Mouse (Mus musculus) erythroid progenitor cell, adult 5-6 weeks (primary cell): ENCODE measurements at regions not wholly inside any gene's neighbourhood (a gene's known extent, or its start where the extent isn't known, plus 50 kb on each side); places are given as distances from the start of the nearest gene placed in this dataset.

Experiments used
- ATAC-seq: replicated peaks from 2 replicates; pipeline ENCODE4 v1.8.0; 2016; ENCODE audit warnings: moderate number of reproducible peaks, mild to moderate bottlenecking, moderate TSS enrichment, inconsistent platforms; ENCODE audit not compliant: poor library complexity, low FRiP score, severe bottlenecking

DNA sequence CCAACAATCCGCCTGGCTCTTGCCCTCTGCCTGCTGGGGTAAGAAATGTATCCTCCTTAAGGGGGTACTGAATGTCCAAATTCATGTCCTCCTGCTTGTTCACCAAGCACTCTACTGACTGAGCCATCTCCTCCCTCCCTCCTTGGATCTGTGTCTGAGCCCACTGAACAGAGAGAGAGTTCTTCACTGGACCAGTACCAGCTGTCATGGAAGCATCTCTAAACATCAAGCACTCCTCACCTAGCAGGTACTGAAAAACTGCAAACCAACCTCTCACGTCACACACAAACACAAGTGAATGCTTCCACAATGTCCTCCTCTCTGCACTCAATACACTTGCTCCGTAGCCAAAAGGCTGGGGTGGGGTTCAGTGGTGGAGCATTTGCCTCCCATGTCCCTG, 159.4 kb upstream of the Smim15 start:
- no peak for ATAC-seq

DNA sequence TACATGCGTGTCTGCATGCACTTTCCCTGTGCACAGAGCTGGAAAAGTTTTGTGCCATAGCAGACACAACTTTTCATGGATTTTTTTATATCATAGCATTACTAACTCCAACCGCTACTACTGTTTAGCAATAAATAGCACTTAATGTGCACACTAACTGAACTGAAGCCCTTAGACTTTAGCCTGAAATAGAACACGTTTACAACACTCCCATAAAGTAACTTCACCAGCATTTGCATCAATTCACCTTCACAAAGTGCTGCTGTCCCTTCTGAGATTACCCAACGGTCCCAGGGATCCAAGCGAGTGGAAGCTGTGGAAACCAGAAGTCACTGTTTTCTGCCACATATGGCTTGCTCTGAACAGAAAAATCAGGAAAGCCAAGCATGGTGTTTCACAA, 161.9 kb upstream of the Smim15 start:
- ATAC-seq, result no peak

DNA sequence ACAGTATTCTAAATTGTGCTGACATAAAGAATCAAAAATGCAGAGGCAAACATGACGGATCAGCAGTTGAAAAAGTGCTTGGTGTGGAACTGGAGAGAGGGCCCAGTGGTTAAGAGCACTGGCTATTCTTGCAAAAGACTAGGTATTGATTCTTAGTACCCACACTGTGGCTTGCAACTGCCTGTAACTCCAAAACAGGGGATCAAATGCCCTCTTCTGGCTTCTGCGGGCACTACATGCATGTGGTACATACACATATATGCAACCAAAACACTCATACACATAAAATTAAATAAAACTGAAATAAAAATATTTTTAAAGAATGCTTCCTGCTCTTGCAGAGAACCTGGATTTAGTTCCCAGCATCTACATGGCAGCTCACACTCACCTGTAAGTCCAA, 163.7 kb upstream of the Smim15 start:
- no peak for ATAC-seq

DNA sequence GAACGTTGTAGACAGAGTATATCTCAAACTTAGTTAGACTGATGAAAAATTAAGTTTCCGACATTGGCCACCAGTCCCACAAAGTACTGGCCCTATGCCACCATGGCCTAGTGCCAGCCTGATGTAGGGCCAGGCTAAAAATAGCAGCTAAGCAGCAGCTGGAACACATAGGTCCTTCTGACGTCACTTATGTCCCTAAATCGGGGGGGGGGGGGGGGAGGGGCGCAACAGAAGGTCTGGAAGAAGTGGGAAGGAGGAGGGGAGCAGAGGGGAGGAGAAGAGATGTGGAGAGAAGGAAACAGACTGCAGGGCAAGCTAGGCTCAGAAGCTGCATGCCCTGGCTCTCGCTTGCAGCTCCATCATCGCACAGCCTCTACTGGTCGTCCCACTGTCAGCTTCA, 164.7 kb upstream of the Smim15 start:
- ATAC-seq, result no peak

DNA sequence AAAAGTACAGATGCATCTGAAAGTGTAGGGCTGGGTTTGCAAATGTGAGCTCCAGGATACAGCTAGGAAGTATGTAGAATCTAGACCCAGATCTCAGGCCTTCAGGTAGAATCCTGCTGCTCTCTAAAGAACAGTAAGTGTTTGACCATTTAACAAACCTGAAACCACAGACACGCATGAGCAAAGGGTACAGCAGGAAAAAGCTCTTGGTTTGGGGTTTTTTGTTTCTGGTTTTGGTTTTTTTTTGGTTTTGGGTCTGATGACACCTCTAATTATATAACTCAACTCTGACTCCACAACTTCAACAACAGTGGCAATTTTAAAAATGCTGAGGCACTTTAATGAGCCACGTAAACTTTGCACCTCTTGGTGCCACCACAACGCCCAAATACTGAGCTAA, 165.3 kb upstream of the Smim15 start:
- ATAC-seq, result no peak

DNA sequence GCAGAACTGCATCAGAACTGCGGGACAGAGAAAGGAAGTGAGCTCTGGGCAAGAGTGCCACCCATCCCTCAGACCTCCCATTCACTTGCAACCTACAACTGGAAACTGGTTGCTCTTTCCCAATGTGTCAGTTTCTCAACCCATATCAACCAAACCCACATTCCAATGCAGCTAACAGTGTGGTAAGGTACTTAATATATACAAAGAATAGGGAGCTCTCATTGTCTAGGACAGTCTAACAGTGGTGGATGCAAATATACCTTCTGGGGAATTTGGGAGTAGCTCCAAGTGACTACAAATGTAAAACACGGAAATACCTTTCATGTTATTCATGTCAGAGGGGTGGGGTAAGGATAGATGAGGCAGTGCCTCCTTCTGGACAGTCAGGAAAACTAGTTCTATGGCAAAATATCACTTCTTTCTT, 171.0 kb upstream of the Smim15 start:
- no peak for ATAC-seq

DNA sequence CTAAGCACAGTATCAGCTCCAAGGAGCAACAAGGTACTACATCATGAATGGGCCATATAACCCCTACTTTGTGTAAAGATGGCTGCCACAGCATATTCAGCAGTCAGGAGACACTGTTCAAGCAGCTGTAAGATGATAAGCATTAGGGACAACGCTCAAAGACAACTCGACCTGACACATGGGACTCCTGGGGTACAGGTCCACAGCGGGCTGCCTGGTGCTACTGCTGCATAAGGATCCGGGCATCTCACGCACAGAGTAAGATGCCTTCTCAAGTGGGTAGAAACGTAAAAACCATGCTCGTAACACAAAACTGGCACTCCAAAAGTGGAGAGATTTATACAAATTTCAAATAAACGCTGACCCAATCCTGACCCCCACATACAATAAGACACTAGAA, 171.7 kb upstream of the Smim15 start:
- ATAC-seq, result no peak

DNA sequence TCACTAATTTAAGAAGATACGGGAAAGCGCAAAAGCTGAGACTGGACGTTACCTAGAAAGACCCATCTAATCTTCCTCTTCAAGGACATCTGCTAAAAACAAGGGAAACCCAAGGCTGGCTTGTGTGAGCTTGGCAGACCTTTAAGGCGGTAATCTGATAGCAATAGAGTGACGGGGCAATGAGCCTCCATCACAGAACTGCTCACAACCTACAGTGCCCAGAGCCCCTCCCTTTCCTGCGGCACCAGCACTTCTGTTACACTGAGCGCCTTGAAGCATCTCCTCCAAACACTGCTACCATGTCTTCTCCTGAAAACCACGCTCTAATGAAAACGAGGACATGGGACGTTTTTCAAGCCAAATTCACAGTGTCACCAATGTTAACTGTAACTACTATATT, 172.1 kb upstream of the Smim15 start:
- ATAC-seq, result no peak

DNA sequence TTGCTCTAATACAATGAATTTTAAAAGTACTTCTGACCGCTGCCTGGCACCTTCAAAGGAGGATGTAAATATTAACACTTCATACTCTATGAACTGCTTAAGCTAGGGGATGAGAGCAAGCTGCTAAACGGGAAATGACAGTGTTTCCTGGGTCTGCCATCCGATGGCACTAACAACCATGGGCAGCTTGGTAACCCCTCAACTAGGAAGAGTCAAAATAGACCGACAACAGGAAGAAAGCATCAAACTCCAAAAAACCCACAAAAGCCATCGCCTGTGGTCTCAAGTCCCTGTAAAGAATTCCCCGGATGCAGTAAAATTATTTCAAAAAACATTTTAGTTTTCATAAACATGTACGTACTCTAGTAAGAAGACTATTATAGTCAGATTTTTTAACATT, 175.3 kb upstream of the Smim15 start:
- ATAC-seq, result no peak

DNA sequence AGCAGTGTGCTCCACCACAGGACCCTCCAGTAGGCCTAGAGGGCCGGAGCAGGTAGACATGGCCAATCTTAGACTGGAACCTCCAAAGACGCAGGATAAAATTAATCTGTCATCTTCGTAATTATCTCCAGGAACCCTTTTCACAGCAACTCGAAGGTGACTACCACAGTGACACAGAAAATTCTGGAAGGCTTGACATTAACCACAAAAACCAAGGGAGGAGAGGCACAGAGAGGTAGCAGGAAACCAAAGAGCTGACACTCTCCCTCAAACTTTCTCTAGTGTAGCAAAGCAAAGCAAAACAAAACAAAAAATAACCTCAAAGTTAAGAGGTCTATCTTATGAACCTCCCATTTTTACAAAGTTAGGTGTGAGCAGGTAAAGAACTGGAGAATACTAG, 177.4 kb upstream of the Smim15 start:
- no peak for ATAC-seq

DNA sequence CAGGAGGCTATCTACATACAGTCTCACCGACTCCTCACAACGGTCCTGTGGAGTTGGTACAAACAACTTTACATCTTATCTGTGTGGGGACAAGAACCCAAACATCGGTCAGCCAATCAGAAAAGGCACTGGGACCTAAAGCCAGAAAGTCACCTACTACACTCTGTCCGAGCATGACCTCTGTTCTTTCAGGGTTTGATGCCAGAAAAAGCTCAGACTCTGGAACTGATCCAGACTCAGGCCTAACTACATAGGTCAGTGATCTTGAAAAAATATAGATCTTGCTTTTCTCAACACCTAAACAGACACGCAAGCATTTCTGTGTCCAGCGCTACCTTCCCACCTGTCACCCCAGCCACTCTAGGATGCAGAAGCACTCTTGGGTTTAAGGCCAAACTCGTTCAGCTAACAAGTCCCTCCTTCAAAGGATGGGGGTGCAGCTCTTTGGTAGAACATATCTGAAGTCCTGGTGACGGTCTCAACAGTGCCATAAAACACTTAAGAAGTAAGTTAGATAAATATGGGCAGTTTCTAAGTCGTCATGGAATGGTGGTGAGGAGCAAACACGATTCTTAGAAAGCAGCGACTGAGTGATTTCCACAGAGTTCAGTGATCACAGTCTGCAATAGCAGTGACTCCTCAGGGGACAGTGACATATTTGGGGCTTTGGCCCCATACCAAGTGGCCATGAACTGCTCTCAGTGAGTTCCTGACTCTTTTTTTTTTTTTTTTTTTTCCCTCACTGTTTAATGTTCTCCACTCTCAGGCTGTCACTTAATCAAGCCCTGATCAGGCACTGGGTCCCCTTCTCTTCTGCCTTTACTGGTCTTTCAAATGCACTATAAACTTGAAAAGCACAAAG, 181.2 kb upstream of the Smim15 start:
- no peak for ATAC-seq

DNA sequence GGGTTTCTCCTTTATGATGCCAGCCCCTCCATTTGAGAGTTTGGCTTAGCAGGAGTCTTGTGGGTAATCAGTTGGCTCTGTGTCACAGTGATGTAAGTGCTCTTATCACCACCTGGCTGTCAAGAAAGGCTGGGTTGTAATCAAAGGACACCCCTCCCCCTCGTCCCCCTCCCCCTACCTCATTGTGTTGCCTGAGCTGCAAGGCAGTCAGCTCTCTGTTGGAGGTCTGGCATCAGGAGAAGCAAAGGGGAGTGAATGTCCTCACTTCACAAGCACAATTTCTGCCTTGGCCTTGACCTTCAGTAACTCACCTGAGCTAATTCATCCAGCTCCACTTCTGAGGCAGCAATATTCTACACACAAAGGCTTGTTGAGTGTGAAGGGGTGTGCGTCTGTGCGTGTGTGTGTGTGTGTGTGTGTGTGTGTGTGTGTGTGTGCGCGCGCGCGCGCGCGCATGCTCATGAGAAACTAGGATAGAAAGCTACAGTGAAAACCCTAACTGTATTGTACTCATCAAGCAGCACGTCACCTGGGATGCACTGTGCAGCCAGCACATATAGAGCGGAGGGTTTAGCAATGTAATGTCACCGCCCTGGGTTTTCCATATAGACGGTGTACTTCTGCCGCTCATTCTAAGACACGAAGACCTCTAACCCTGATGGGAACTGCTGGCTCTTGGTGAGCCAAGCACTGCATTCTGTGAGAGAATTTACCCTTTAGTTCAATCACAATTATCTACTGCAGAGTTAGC, 182.7 kb upstream of the Smim15 start:
- no peak for ATAC-seq

DNA sequence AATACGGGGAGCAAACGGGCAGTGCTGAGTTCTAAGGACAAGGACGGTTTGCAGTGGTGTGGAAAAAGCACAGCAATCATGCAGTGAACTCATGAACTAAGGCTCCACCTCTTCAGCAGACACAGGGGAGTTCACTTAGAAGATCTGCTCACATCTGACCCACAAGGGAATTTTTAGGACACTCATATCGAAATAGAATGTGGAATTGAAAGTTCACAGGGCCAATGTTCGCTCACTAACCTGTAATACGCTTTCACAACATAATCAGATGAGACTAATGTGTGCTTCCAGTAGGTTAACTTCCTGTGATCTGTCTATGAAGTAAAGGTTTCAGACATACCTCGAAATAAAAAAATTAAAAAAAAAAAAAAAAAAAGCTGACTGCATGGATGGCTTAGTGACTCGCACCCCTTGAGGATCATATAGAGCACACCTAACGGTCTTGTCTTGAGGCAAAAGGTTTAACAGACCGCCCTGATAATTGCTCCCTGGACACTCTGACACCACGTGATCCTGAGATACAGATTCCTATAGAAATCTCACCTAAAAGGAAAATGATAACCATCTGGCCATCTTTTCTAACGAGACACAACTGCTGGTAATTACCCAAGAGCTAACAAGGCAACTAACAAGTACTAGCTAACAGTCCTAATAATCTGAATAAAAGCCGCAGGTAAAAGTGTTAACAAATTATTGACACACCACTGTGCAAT, 187.0 kb upstream of the Smim15 start:
- ATAC-seq, result no peak

DNA sequence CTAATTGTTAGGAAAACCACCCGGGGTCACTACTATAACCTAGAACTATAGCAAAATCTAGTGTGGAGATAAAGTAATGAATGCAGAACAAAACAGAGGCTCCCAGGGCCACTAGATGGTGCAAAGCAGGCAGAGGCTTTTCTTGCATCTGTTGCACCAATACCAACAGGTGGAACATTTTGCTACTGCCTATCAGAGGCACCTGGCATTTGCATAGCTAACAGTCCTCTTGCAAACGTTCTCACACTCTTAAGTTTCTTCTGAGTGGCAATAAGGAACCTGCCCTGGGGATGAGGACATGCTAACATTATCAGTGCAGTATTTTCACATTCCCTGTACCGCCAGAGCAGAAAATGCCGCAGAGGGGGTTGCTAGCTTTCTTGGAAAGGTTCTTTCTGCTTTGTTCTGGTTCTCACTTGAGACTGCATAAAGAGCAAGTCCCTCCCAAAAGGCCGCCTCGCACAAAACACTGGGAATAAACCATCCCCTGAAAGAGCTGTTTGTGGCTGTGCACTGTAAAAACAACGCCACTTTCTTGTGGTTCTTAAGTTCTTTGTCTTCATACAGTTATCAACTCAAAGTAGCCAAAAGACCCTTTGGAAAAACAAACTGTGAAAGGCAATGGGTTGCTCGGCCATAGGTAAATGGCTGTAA, 193.2 kb upstream of the Smim15 start:
- ATAC-seq, result no peak

DNA sequence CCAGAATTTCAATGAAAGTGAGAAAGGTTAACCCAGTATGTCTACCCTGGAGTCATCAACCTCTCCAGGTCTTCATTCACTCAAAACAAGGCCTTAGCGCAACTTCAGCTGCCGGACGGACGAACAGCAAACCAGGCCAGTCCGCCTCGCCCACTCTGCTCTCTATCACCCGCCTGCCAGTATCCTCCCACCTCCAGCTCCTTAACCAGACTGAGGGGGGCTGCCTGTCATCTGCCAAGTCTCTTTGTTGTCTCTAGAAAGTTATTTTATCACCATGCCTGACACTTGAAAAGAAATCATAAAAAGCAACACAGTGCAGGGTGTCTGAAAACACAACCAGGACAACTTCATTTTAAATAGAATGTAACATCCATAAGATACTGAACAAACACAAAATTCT, 195.4 kb upstream of the Smim15 start:
- no peak for ATAC-seq

DNA sequence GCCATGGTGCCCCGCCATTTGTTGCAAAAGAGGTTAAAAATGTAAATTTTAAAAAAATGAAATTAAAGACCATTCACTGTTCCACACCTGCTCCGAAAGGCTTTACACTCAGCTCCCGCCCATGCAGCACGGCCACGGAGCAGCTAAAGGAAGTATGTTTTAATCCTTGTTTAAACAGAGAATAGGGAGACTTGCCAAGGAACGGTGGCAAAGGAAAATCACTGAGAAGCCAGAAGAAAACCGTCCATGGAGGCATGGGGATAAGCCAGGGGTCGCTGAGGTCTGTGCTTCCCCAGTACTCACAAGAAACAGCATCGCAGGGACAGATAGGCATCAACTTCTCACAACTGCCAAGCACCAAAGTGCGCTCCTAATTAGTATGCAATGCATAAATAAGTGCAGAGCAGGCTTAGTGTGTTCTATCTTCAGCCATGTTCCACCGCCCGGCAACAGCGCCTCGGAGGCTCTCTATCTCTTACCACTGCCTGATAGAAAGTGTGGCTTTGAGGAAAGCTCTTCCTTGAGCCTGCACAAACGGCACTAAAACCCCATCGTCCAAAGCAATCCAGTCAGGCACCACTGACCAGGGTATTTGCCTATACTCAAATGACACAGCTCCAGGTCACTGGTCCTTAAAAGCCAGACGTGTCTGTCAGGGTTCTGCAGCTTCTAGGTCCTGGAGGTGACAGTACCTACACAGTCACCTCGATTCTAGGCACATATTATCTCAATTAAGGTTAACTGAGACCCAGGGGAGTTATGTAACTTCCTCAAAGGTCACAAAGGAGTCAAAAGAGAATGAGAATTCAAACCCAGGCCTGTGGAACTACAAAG, 196.8 kb upstream of the Smim15 start:
- ATAC-seq, result no peak

DNA sequence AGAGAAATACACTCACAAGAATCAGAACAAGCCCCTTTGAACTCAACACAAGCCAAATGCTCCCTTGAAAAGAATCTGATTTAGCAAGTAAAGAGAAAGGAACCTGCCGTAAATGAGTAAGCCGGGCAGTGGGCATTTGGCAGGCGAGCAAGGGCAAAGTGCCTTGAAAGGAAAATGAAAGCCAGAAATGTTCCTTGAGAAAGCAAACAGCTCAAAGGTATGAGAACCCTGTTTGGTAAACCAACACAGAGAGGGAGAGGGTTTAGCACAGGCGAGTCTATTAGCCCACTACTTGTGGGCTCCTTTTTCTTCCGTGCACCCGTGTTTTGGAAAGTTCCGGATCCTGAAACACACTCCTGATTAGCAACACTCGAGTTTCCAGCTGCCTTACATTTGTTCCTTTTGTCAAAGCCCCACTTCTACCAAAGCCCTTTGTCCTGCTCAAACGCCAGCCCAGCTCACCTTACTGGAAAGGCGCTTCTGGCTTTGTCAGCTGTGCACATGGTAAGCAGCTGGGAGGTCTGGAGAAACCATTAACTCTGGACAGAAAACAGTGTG, 197.5 kb upstream of the Smim15 start:
- ATAC-seq, result no peak

DNA sequence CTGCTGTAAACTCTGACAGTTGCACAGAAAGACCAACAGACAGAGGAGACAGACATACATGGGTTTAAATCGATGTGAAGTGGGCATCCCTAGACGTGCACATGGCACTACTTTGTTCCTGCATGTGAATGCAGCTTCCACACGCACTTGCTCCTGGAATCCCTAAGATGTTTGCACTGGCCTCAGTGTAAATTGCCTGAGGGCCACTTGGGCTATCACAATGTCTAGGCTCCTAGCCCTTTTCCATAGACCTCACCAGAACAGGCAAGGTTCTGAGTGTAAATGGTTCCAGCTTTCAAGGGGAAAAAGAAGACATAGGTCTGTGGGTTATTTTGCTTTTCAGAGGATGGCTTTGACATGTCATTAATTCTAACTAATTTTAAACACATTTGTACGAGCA, 198.4 kb upstream of the Smim15 start:
- ATAC-seq, result no peak

DNA sequence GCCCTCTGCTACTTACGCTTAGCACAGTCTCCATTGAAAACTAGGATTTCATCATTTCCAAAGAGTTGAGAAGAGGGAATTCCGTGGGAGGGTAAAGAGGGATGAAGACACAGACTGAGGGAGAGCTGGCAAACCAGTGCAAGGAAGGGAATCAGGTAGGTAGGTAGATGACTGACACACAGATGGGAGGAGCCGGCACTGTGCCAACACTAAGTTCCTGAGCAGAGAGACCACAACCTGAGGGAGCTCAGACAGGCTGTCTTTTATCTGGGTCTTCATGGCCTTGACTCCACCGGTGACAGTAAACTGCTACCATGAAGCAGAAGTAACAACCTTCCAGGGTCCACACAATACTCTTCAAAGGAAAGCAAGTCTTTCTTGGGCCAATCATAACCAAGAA, 200.2 kb upstream of the Smim15 start:
- ATAC-seq, result no peak
